Mouse (Mus musculus): Measurements from ENCODE around the gene Msi1. TPM values are rescaled to one million over a fixed set of nuclear protein-coding genes. Genes with fewer than 3 reads are reported as not detected.

The Msi1 gene
- polyA plus RNA-seq (2014; fragmentation: Illumina TruSeq; extraction: RNeasy Lipid Tissue Mini Kit (QIAGEN cat#74804); ENCODE audit: low read depth, low replicate concordance), result 0.39 TPM

DNA sequence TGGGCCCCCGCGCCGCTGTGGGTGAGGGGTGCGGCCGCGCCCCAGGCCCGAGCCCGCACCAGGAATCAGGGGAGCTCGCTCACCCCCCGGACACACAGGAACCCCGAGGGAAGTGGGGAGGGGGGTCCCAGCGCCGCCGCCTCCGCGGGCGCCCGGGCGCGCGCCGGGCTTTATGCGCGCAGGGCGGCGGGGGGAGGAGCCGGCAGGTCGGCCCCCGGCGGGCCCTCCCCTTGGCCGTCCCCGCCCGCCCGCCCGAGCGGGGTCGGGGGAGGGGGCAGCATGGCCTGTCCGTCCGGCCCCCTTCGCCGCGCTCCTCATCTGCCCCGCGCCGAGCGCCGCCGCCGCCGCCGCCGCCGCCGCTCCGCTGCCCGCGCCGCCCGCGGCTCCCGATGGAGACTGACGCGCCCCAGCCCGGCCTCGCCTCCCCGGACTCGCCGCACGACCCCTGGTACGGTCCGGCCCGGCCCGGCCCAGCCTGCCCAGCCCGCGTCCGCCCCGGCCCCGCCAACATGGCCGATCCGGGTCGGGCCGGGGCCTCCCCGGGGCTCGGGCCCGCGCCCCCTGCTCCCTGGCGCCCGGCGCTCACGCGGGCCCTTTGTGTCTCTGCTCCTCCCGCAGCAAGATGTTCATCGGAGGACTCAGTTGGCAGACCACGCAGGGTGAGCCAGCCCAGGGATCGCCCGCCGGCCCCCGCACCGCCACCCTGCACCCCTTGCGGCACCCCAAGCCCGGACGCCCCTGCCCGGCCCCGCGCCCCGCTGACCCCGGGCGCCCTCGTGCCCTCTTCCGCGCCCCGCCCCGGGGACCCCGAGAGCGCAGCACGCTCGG is at the start of gene Msi1:
Msi1 (plus strand) TSS at position 241 of the 828 bp plus-strand sequence.

GRCm38 (mm10) chr5:115465642-115466420 is 36.4 kb downstream of the Msi1 start, which contains the start of gene Pla2g1b:
Gene Pla2g1b, plus strand, starts transcription at chr5:115466262.

DNA sequence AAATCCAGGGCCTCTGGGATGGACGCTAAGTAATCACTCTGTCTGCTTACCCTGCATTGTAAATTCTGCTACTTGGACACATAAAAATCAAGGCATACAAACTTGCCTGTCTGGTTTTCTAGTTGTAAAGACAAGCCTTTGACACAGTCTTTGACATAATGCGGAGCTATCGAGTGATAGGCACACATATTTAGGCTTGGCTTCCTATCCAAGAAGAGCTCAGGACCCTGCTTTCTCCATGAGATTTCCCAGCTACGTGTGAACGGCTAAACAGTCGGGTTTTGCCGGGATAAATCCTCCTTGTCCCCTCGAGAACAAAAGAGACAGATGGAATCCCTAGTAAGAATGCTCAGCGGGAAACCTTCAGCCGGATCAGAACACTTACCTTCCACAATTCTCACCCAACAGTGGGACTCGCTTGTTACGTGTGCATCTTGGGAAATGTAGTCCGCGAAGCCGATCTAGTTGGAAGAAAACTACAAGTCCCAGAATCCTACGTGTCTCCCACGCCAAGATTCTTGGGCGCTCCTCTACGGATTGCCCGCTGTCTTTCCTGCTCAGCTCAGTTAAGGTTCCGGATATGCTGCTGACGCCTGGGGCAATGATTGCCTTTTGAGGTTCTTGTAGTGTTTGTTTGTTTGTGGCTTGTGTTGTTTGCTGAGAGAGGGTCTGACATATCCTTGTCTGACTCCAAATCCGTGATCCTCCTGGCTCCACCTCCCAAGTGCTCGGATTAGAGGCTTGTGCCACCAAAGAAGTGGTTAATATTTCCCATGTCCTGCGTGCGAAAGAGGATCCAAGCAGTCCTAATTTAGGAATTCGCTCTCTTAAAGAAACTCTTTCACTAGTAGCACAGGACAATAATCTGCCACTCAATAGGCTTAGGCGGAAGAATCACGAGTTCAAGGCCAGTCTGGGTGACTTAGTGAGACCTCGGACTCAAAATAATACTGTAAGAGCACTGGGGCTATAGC is 54.8 kb downstream of the Msi1 start, which contains the start of gene Sirt4:
Sirt4 (minus strand) TSS at position 779 of the 974 bp plus-strand sequence.

Other genes with a start within 250 kb of the Msi1 start
- 11.9 TPM for gene Cabp1, start 235.2 kb upstream of the Msi1 start, polyA plus RNA-seq (2014; fragmentation: Illumina TruSeq; extraction: RNeasy Lipid Tissue Mini Kit (QIAGEN cat#74804); ENCODE audit: low read depth, low replicate concordance)
- gene Pop5, start 193.8 kb upstream of the Msi1 start, polyA plus RNA-seq (2014; fragmentation: Illumina TruSeq; extraction: RNeasy Lipid Tissue Mini Kit (QIAGEN cat#74804); ENCODE audit: low read depth, low replicate concordance), result 57.9 TPM
- gene Rnf10, start 156.7 kb upstream of the Msi1 start, polyA plus RNA-seq (2014; fragmentation: Illumina TruSeq; extraction: RNeasy Lipid Tissue Mini Kit (QIAGEN cat#74804); ENCODE audit: low read depth, low replicate concordance), result 267 TPM
- 119 TPM for gene Coq5, start 149.9 kb upstream of the Msi1 start, polyA plus RNA-seq (2014; fragmentation: Illumina TruSeq; extraction: RNeasy Lipid Tissue Mini Kit (QIAGEN cat#74804); ENCODE audit: low read depth, low replicate concordance)
- 76.2 TPM for gene Dynll1, start 128.6 kb upstream of the Msi1 start, polyA plus RNA-seq (2014; fragmentation: Illumina TruSeq; extraction: RNeasy Lipid Tissue Mini Kit (QIAGEN cat#74804); ENCODE audit: low read depth, low replicate concordance)
- 20.9 TPM for gene Srsf9, start 102.4 kb upstream of the Msi1 start, polyA plus RNA-seq (2014; fragmentation: Illumina TruSeq; extraction: RNeasy Lipid Tissue Mini Kit (QIAGEN cat#74804); ENCODE audit: low read depth, low replicate concordance)
- 27.9 TPM for gene Gatc, start 88.4 kb upstream of the Msi1 start, polyA plus RNA-seq (2014; fragmentation: Illumina TruSeq; extraction: RNeasy Lipid Tissue Mini Kit (QIAGEN cat#74804); ENCODE audit: low read depth, low replicate concordance)
- 33.4 TPM for gene Triap1, start 88.4 kb upstream of the Msi1 start, polyA plus RNA-seq (2014; fragmentation: Illumina TruSeq; extraction: RNeasy Lipid Tissue Mini Kit (QIAGEN cat#74804); ENCODE audit: low read depth, low replicate concordance)
- 301 TPM for gene Cox6a1, start 80.6 kb upstream of the Msi1 start, polyA plus RNA-seq (2014; fragmentation: Illumina TruSeq; extraction: RNeasy Lipid Tissue Mini Kit (QIAGEN cat#74804); ENCODE audit: low read depth, low replicate concordance)
- gene Pla2g1b, start 36.7 kb downstream of the Msi1 start, polyA plus RNA-seq (2014; fragmentation: Illumina TruSeq; extraction: RNeasy Lipid Tissue Mini Kit (QIAGEN cat#74804); ENCODE audit: low read depth, low replicate concordance), result not detected
- gene Sirt4, start 55.1 kb downstream of the Msi1 start, polyA plus RNA-seq (2014; fragmentation: Illumina TruSeq; extraction: RNeasy Lipid Tissue Mini Kit (QIAGEN cat#74804); ENCODE audit: low read depth, low replicate concordance), result 27.2 TPM
- 39.8 TPM for gene Pxn, start 77.1 kb downstream of the Msi1 start, polyA plus RNA-seq (2014; fragmentation: Illumina TruSeq; extraction: RNeasy Lipid Tissue Mini Kit (QIAGEN cat#74804); ENCODE audit: low read depth, low replicate concordance)
- gene Rplp0, start 129.9 kb downstream of the Msi1 start, polyA plus RNA-seq (2014; fragmentation: Illumina TruSeq; extraction: RNeasy Lipid Tissue Mini Kit (QIAGEN cat#74804); ENCODE audit: low read depth, low replicate concordance), result 1,068 TPM
- gene Gcn1l1, start 135.7 kb downstream of the Msi1 start, polyA plus RNA-seq (2014; fragmentation: Illumina TruSeq; extraction: RNeasy Lipid Tissue Mini Kit (QIAGEN cat#74804); ENCODE audit: low read depth, low replicate concordance), result 26.4 TPM
- gene Rab35, start 202.3 kb downstream of the Msi1 start, polyA plus RNA-seq (2014; fragmentation: Illumina TruSeq; extraction: RNeasy Lipid Tissue Mini Kit (QIAGEN cat#74804); ENCODE audit: low read depth, low replicate concordance), result 35.5 TPM